Mouse (Mus musculus) liver, embryonic 16.5 days (tissue): ENCODE measurements around the gene Zfand4. TPM values are rescaled to one million over a fixed set of nuclear protein-coding genes. Genes with fewer than 3 reads are reported as not detected.

ENCODE experiments used
- ATAC-seq: fragments of 200-750 bp; cut with Nextera tagmentation; 2 replicates; pipeline ENCODE4 v1.8.0; 2017; ENCODE audit warnings: low read depth, mild to moderate bottlenecking, moderate number of reproducible peaks, moderate library complexity
- H3K27ac ChIP-seq: fragments of 300-500 bp; sonication (generic); 2 replicates; pipeline ENCODE4 v1.5.1; 2014; ENCODE audit warnings: mild to moderate bottlenecking, low read length
- H3K27me3 ChIP-seq: fragments of 300-500 bp; sonication (generic); 2 replicates; pipeline ENCODE4 v1.6.1; 2014; ENCODE audit warnings: low read depth, low read length, mixed read lengths; ENCODE audit not compliant: control insufficient read depth, insufficient read depth
- H3K36me3 ChIP-seq: fragments of 300-500 bp; sonication (generic); 2 replicates; pipeline ENCODE4 v1.6.1; 2014; ENCODE audit warnings: mild to moderate bottlenecking; ENCODE audit not compliant: control insufficient read depth, insufficient read depth
- H3K4me1 ChIP-seq: fragments of 300-500 bp; sonication (generic); 2 replicates; pipeline ENCODE4 v1.6.1; 2014; ENCODE audit warnings: low read depth, low read length, mixed read lengths; ENCODE audit not compliant: control insufficient read depth
- H3K4me2 ChIP-seq: fragments of 300-500 bp; sonication (generic); 2 replicates; pipeline ENCODE4 v1.6.1; 2014; ENCODE audit warnings: low read depth, low read length, mixed read lengths
- H3K4me3 ChIP-seq: fragments of 300-500 bp; sonication (generic); 2 replicates; pipeline ENCODE4 v1.5.1; 2014; ENCODE audit warnings: low read depth, mild to moderate bottlenecking, low read length
- H3K9ac ChIP-seq: fragments of 300-500 bp; sonication (generic); 2 replicates; pipeline ENCODE4 v1.6.1; 2014; ENCODE audit warnings: low read depth, low read length
- H3K9me3 ChIP-seq: fragments of 300-500 bp; sonication (generic); replicated peaks from 2 replicates; pipeline ENCODE4 v1.6.1; 2016; ENCODE audit warnings: low read length; ENCODE audit not compliant: control insufficient read depth
- WGBS: fragments of 180-500 bp; shearing (Covaris S2); extraction: QIAGEN DNeasy Blood & Tissue Kit; methylation state at CpG from one replicate; pipeline ENCODE4 v1.1.7; 2014; ENCODE audit not compliant: insufficient replicate concordance; 5-methylcytosine and 5-hydroxymethylcytosine counted together
- polyA plus RNA-seq: library from polyadenylated mRNA; unstranded; fragments of >200 nt; fragmentation: Nextera tagmentation; extraction: Ambion mirVana; gene quantifications from 2 replicates; pipeline ENCODE4 v1.2.1, GENCODE M21; 2015

Gene Zfand4
- polyA plus RNA-seq, 1 experiment from 2014 or later = 4.9 TPM

DNA sequence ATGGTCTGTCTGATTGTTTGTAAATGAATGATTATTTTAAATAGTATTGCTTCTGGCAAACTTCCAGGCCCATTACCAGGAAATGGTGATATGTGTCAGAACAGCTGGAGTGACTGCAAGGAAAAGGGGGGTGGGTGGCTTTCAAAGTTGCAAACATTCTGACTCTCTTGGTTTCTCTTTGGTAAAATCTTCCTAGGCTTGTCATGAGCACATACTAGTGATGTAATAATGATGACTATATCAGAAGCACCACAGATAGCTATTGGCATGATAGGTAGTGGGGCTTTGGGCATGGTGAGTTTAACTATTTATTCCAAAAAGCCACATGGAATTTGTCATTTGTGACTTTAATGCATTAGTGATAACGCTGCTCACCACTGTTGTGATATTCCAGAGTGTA lies 110.1 kb downstream of the Zfand4 start:
- Histone ChIP-seq H3K9me3 (no peaks in the 10 kb centered on the region), H3K9ac (no peak overlapping the region), H3K27ac (no peak overlapping the region), H3K4me3 (no peak overlapping the region), H3K27me3 (no peaks in the 10 kb centered on the region), H3K4me2 (no peak overlapping the region), H3K4me1 (peaks cover 36% of the 10 kb centered on the region), H3K36me3 (peaks cover 25% of the 10 kb centered on the region)
- 71% methylated on average over 1 of the region's 1 CpGs for WGBS
- no peak for ATAC-seq

DNA sequence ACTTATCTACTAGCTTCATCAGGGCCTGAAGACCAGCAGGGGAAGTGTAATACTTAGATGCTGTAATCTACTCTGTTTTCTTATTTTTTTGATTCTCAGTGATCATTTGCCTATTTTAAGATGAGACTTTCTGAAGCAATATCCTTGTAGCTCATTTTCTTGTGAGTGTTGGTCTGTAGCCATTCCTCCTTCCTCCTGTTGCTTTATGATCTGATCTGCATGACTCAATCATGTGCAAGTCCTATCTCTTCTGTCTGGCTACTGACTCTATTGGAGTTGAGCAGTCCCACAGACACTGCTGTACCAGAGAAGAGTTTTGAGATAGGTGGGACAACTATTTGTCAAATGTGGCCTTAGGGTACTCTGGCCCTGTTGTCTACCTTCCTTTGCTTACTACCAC lies 110.6 kb downstream of the Zfand4 start:
- ATAC-seq = no peak
- Histone ChIP-seq H3K4me2 (no peak overlapping the region), H3K9me3 (no peaks in the 10 kb centered on the region), H3K27ac (no peak overlapping the region), H3K36me3 (peaks cover 30% of the 10 kb centered on the region), H3K4me1 (peaks cover 31% of the 10 kb centered on the region), H3K9ac (no peak overlapping the region), H3K27me3 (no peaks in the 10 kb centered on the region), H3K4me3 (no peak overlapping the region)

- Histone ChIP-seq H3K4me3 (no peak overlapping the region), H3K9ac (no peak overlapping the region), H3K27ac (no peak overlapping the region), H3K36me3 (peaks cover 36% of the 10 kb centered on the region), H3K4me1 (peaks cover 7% of the 10 kb centered on the region), H3K4me2 (no peak overlapping the region), H3K27me3 (no peaks in the 10 kb centered on the region), H3K9me3 (no peaks in the 10 kb centered on the region)
- no peak; the same call in 1 of the 2 replicates for ATAC-seq
- WGBS = 63% methylated on average over 7 of the region's 7 CpGs
Measured at GRCm38 (mm10) chr6:116378892-116379291, 114.9 kb downstream of the Zfand4 start.

Other genes starting within 250 kb of the Zfand4 start
- gene Tmcc1, start 70.7 kb upstream of the Zfand4 start, polyA plus RNA-seq = 3.3 and 3.6 TPM in 2 replicates
- gene Washc2, start 56.2 kb upstream of the Zfand4 start, polyA plus RNA-seq = 12.9 and 13.2 TPM in 2 replicates
- 91.7 TPM in 2 replicates for gene March8, start 73.8 kb downstream of the Zfand4 start, polyA plus RNA-seq
- gene Alox5, start 197.0 kb downstream of the Zfand4 start, polyA plus RNA-seq = 4.5 and 6.5 TPM in 2 replicates
- gene Olfr211, start 224.9 kb downstream of the Zfand4 start, polyA plus RNA-seq = not detected in 2 replicates
- not detected in 2 replicates for gene Olfr212, start 242.3 kb downstream of the Zfand4 start, polyA plus RNA-seq